ENCODE assay signal across 10 mouse cellular contexts in the genomic region with DNA sequence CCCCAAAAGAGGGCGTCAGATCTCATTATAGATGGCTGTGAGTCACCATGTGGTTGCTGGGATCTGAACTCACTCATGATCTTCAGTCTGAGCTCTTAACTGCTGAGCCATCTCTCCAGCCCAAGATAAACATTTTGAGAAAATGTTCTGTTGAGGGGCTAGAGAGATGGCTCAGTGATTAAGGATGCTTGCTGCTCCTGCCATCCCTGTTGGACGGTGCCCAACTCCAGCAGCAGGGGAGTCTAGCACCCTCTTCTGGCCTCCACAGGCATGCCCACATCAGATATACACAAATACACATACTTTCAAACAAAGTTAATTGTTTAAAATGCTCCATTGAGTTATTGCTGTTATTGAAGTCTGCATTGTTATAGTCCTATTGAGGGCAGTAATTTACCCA. TPM values are rescaled to one million over a fixed set of nuclear protein-coding genes. Genes with fewer than 3 reads are reported as not detected.
DNase-seq lines count a peak whose midpoint lies in the region; ATAC-seq and TF ChIP-seq lines count a peak whose summit lies in the region.
"Had no signal": no experiment of that assay in that cellular context is flagged by ENCODE, and none has a peak within 500 bp of the region (broad histone marks: within the 10 kb centered on the region; RNA-seq: fewer than 3 reads in every experiment).

No protein-coding gene starts in this region.

- peak; percentile 45 for ATAC-seq in CD4-positive, CD25-positive, alpha-beta regulatory T cell, adult 4 months
- no peak for ATAC-seq in midbrain, embryonic 16.5 days

- DNase-seq in adrenal gland, adult 2 months = peak; percentile 17
- no peak for DNase-seq in adrenal gland, postnatal 4 days (ENCODE audit: low spot score in 2 of 2)
- no peak for DNase-seq in layer of hippocampus, adult 2 months (ENCODE audit: low spot score in 2 of 2)
- DNase-seq in layer of hippocampus, postnatal 36 days = no peak
- no peak for DNase-seq in urinary bladder, adult 2 months (ENCODE audit: low spot score)

- TF ChIP-seq POLR2A in embryonic fibroblast, embryonic 13.5 days (IDR thresholded peaks at IDR 0.05; ENCODE audit: low read depth, low read length) = no peak

- WGBS in midbrain, embryonic 16.5 days = 77% methylated on average over 2 of the region's 2 CpGs

- TF ChIP-seq CTCF in layer of hippocampus, adult 2 months (conservative IDR thresholded peaks at IDR 0.05) = peak; percentile 61
- peak; percentile 55; the same call in 1 of the 2 replicates for TF ChIP-seq CTCF in embryonic fibroblast, embryonic 13.5 days (IDR thresholded peaks at IDR 0.05; ENCODE audit: borderline replicate concordance, insufficient read depth, low read length)

- H3K9ac ChIP-seq in midbrain, embryonic 16.5 days (ENCODE audit: low read depth, low read length) = no peak overlapping the region
- H3K9ac ChIP-seq: embryonic facial prominence, embryonic 13.5 days; limb, embryonic 13.5 days had no signal

- H3K4me1 ChIP-seq in embryonic fibroblast, embryonic 13.5 days (ENCODE audit: control insufficient read depth, insufficient read depth, low read length) = peaks cover 4% of the 10 kb centered on the region; the same call in 1 of the 2 replicates
- H3K4me1 ChIP-seq in midbrain, embryonic 16.5 days (ENCODE audit: control insufficient read depth, insufficient read depth, low read length) = no peaks in the 10 kb centered on the region

- no peaks in the 10 kb centered on the region for H3K27me3 ChIP-seq in midbrain, embryonic 16.5 days (ENCODE audit: control insufficient read depth, insufficient read depth, low read depth, low read length)
- H3K27me3 ChIP-seq: embryonic facial prominence, embryonic 13.5 days; limb, embryonic 13.5 days had no signal

- H3K27ac ChIP-seq in layer of hippocampus, adult 2 months = no peak overlapping the region
- no peak overlapping the region for H3K27ac ChIP-seq in embryonic fibroblast, embryonic 13.5 days (ENCODE audit: insufficient read depth, low read length)
- H3K27ac ChIP-seq in midbrain, embryonic 16.5 days (ENCODE audit: low read length) = no peak overlapping the region
- H3K27ac ChIP-seq: embryonic facial prominence, embryonic 13.5 days; limb, embryonic 13.5 days had no signal

- no peaks in the 10 kb centered on the region for H3K36me3 ChIP-seq in midbrain, embryonic 16.5 days (ENCODE audit: control insufficient read depth, insufficient read depth, low read length)
- H3K36me3 ChIP-seq: embryonic facial prominence, embryonic 13.5 days; limb, embryonic 13.5 days had no signal

- no peaks in the 10 kb centered on the region for H3K9me3 ChIP-seq in midbrain, embryonic 16.5 days (replicated peaks; ENCODE audit: control insufficient read depth, low read length, poor library complexity, severe bottlenecking)
- H3K9me3 ChIP-seq: embryonic facial prominence, embryonic 13.5 days; limb, embryonic 13.5 days had no signal

- no peak overlapping the region for H3K4me3 ChIP-seq in layer of hippocampus, adult 2 months
- no peak overlapping the region for H3K4me3 ChIP-seq in embryonic fibroblast, embryonic 13.5 days (ENCODE audit: insufficient read depth, low read length)
- H3K4me3 ChIP-seq in midbrain, embryonic 16.5 days (ENCODE audit: low read depth, low read length) = no peak overlapping the region
- H3K4me3 ChIP-seq: embryonic facial prominence, embryonic 13.5 days; limb, embryonic 13.5 days had no signal

- no peak overlapping the region for H3K4me2 ChIP-seq in midbrain, embryonic 16.5 days (ENCODE audit: low read length)
- H3K4me2 ChIP-seq: embryonic facial prominence, embryonic 13.5 days; limb, embryonic 13.5 days had no signal

RNA-seq across cellular contexts. Expression of a gene that starts 19.8 kb away (rescaled TPM):
- 10 to 100 TPM; 17.9 to 18.2 TPM for total RNA-seq in adrenal gland, adult 2 months (2021)
- 1.3 and 1.5 TPM in 2 replicates for polyA plus RNA-seq in adrenal gland, adult 2 months (2012; rRNA removed)
- 10 to 100 TPM; 16.7 to 22.3 TPM for total RNA-seq in adrenal gland, postnatal 4 days (2021)
- total RNA-seq in layer of hippocampus, adult 2 months (2021) = 10 to 100 TPM; 34.6 to 37.0 TPM
- 10 to 100 TPM; 34.9 to 36.5 TPM for total RNA-seq in layer of hippocampus, postnatal 36 days (2021)
- polyA plus RNA-seq in CD4-positive, CD25-positive, alpha-beta regulatory T cell, adult 4 months (2017; shearing (Covaris generic)) = 100 to 1,000 TPM in 1 of 2 experiments, 10 to 100 TPM in 1; 90.9 to 104 TPM
- polyA plus RNA-seq in embryonic fibroblast, embryonic 13.5 days (2011; ENCODE audit: insufficient read length, low read depth, missing spikeins) = 34.6 and 39.5 TPM in 2 replicates
- polyA plus RNA-seq in urinary bladder, adult 2 months (2012; rRNA removed) = 6.2 and 7.0 TPM in 2 replicates
- 5.9 and 7.1 TPM in 2 replicates for polyA plus RNA-seq in midbrain, embryonic 16.5 days (2015; fragmentation: Nextera tagmentation; extraction: Ambion mirVana)
